ENCODE assay signal across 9 mouse cellular contexts in genomic region chr11:101646283-101646794, GRCm38 (mm10). TPM values are rescaled to one million over a fixed set of nuclear protein-coding genes. Genes with fewer than 3 reads are reported as not detected.
A peak's percentile ranks its signal among the peaks of the same experiment; 100 is the strongest.
DNase-seq lines count a peak whose midpoint lies in the region; ATAC-seq and TF ChIP-seq lines count a peak whose summit lies in the region.
"Not testable (repeated sequence)": the region's sequence is repeated elsewhere in the genome, so short reads cannot be mapped to it uniquely, and the experiment has no call there.
"Had no signal": no experiment of that assay in that cellular context is flagged by ENCODE, and none has a peak within 500 bp of the region (broad histone marks: within the 10 kb centered on the region; RNA-seq: fewer than 3 reads in every experiment).

No protein-coding gene starts in this region.

- not testable (repeated sequence) for TF ChIP-seq POLR2A in limb, embryonic 14.5 days (IDR thresholded peaks at IDR 0.05; ENCODE audit: borderline replicate concordance, extremely low read depth, insufficient read depth, insufficient read length)

- ATAC-seq in erythroid progenitor cell, adult 5-6 weeks (replicated peaks; ENCODE audit: low FRiP score, poor library complexity, severe bottlenecking), result peak; percentile 37; the same call in 1 of the 2 replicates
- not testable (repeated sequence) for ATAC-seq in heart, embryonic 13.5 days (ENCODE audit: extremely low read depth, insufficient number of reproducible peaks, low FRiP score, low TSS enrichment); intestine, embryonic 15.5 days; limb, embryonic 14.5 days (ENCODE audit: low FRiP score, low read depth); neural tube, embryonic 13.5 days (ENCODE audit: low read depth)

- H3K9me3 ChIP-seq in heart, embryonic 13.5 days; intestine, embryonic 15.5 days; limb, embryonic 14.5 days (ENCODE audit: control insufficient read depth, low read length); megakaryocyte, embryonic 14.5 days; neural tube, embryonic 13.5 days: not testable (repeated sequence)

- H3K9ac ChIP-seq in heart, embryonic 13.5 days, result peak overlapping the region; percentile 81
- H3K9ac ChIP-seq in intestine, embryonic 15.5 days, result peak overlapping the region; percentile 37
- H3K9ac ChIP-seq in limb, embryonic 14.5 days (ENCODE audit: low read depth, low read length, severe bottlenecking), result peak overlapping the region; percentile 52; the same call in 1 of the 2 replicates
- peak overlapping the region; percentile 72 for H3K9ac ChIP-seq in neural tube, embryonic 13.5 days

- H3K4me1 ChIP-seq in brown adipose tissue, adult 24 weeks (ENCODE audit: control insufficient read depth, insufficient read depth, insufficient read length, low read length); intestine, embryonic 15.5 days (replicated peaks); limb, embryonic 14.5 days (ENCODE audit: control insufficient read depth, insufficient read depth, low read length); neural tube, embryonic 13.5 days (replicated peaks): not testable (repeated sequence)
- peaks cover 12% of the 10 kb centered on the region for H3K4me1 ChIP-seq in heart, embryonic 13.5 days
- H3K4me1 ChIP-seq in megakaryocyte, embryonic 14.5 days, result peaks cover 10% of the 10 kb centered on the region; the same call in 1 of the 2 replicates

- not testable (repeated sequence) for H3K27me3 ChIP-seq in heart, embryonic 13.5 days (replicated peaks); intestine, embryonic 15.5 days (replicated peaks); limb, embryonic 14.5 days (ENCODE audit: control insufficient read depth, insufficient read depth, low read length); megakaryocyte, embryonic 14.5 days (replicated peaks); neural tube, embryonic 13.5 days

- DNase-seq in limb, embryonic 14.5 days (ENCODE audit: low spot score), result not testable (repeated sequence)

- peak overlapping the region; percentile 54 for H3K4me3 ChIP-seq in brown adipose tissue, adult 24 weeks (ENCODE audit: insufficient read depth, low read depth, low read length)
- H3K4me3 ChIP-seq in heart, embryonic 13.5 days, result peak overlapping the region; percentile 46
- peak overlapping the region; percentile 28 for H3K4me3 ChIP-seq in intestine, embryonic 15.5 days (replicated peaks)
- H3K4me3 ChIP-seq in limb, embryonic 14.5 days (replicated peaks; ENCODE audit: low read length), result peak overlapping the region; percentile 24
- H3K4me3 ChIP-seq in megakaryocyte, embryonic 14.5 days (replicated peaks), result peak overlapping the region; percentile 50
- peak overlapping the region; percentile 28 for H3K4me3 ChIP-seq in neural tube, embryonic 13.5 days

- H3K27ac ChIP-seq in brown adipose tissue, adult 24 weeks (replicated peaks; ENCODE audit: low read depth, low read length), result peak overlapping the region; percentile 61
- peak overlapping the region; percentile 91 for H3K27ac ChIP-seq in heart, embryonic 13.5 days (replicated peaks)
- H3K27ac ChIP-seq in intestine, embryonic 15.5 days, result peak overlapping the region; percentile 84
- H3K27ac ChIP-seq in limb, embryonic 14.5 days (replicated peaks; ENCODE audit: low read depth, low read length), result peak overlapping the region; percentile 95
- peak overlapping the region; percentile 93 for H3K27ac ChIP-seq in neural tube, embryonic 13.5 days (replicated peaks)

- H3K4me2 ChIP-seq in heart, embryonic 13.5 days, result peak overlapping the region; percentile 62
- H3K4me2 ChIP-seq in intestine, embryonic 15.5 days (replicated peaks), result peak overlapping the region; percentile 57
- H3K4me2 ChIP-seq in limb, embryonic 14.5 days (replicated peaks; ENCODE audit: low read depth, low read length, severe bottlenecking), result peak overlapping the region; percentile 43
- peak overlapping the region; percentile 49 for H3K4me2 ChIP-seq in neural tube, embryonic 13.5 days

- H3K36me3 ChIP-seq in heart, embryonic 13.5 days; intestine, embryonic 15.5 days; limb, embryonic 14.5 days (ENCODE audit: control insufficient read depth, insufficient read depth, low read length); megakaryocyte, embryonic 14.5 days (replicated peaks; ENCODE audit: low read length); neural tube, embryonic 13.5 days: not testable (repeated sequence)

- 9% methylated on average over 16 of the region's 16 CpGs for WGBS in heart, embryonic 13.5 days
- 11% methylated on average over 16 of the region's 16 CpGs for WGBS in intestine, embryonic 15.5 days
- WGBS in limb, embryonic 14.5 days, result 17% methylated on average over 12 of the region's 16 CpGs
- 11% methylated on average over 16 of the region's 16 CpGs for WGBS in neural tube, embryonic 13.5 days

RNA-seq across cellular contexts. Expression of gene Arl4d, which starts 19.0 kb away (rescaled TPM):
- polyA plus RNA-seq in brown adipose tissue, adult 24 weeks (2012; ENCODE audit: insufficient read depth, insufficient read length, missing spikeins), result 3.5 and 3.8 TPM in 2 replicates
- not detected in 2 replicates for total RNA-seq in erythroid progenitor cell, adult 5-6 weeks (2015; ENCODE audit: low replicate concordance)
- 1.0 and 1.5 TPM in 2 replicates for total RNA-seq in erythroid progenitor cell, adult 5-6 weeks (2017; ENCODE audit: low replicate concordance)
- polyA plus RNA-seq in heart, embryonic 13.5 days (2015; fragmentation: Nextera tagmentation; extraction: Ambion mirVana), result 8.7 and 9.1 TPM in 2 replicates
- polyA plus RNA-seq in intestine, embryonic 15.5 days (2015; fragmentation: Nextera tagmentation; extraction: Ambion mirVana), result 7.6 and 7.8 TPM in 2 replicates
- 3.0 and 4.2 TPM in 2 replicates for polyA plus RNA-seq in limb, embryonic 14.5 days (2012; rRNA removed)
- polyA plus RNA-seq in limb, embryonic 14.5 days (2014; fragmentation: Nextera tagmentation; extraction: Ambion mirVana), result 2.5 and 3.6 TPM in 2 replicates
- 1.2 TPM in 1 of 2 replicates, not detected in the other for polyA plus RNA-seq in megakaryocyte, embryonic 14.5 days (2012; ENCODE audit: insufficient read depth, low replicate concordance)
- 18.1 and 19.8 TPM in 2 replicates for polyA plus RNA-seq in neural tube, embryonic 13.5 days (2015; fragmentation: Nextera tagmentation; extraction: Ambion mirVana)

RNA-seq across cellular contexts. Expression of gene Rdm1, which starts 19.3 kb away (rescaled TPM):
- polyA plus RNA-seq in brown adipose tissue, adult 24 weeks (2012; ENCODE audit: insufficient read depth, insufficient read length, missing spikeins), result 27.0 and 33.3 TPM in 2 replicates
- 81.1 and 91.4 TPM in 2 replicates for total RNA-seq in erythroid progenitor cell, adult 5-6 weeks (2015; ENCODE audit: low replicate concordance)
- total RNA-seq in erythroid progenitor cell, adult 5-6 weeks (2017; ENCODE audit: low replicate concordance), result 34.5 and 43.0 TPM in 2 replicates
- 31.8 and 37.0 TPM in 2 replicates for polyA plus RNA-seq in heart, embryonic 13.5 days (2015; fragmentation: Nextera tagmentation; extraction: Ambion mirVana)
- 34.5 and 35.8 TPM in 2 replicates for polyA plus RNA-seq in intestine, embryonic 15.5 days (2015; fragmentation: Nextera tagmentation; extraction: Ambion mirVana)
- 35.5 and 36.0 TPM in 2 replicates for polyA plus RNA-seq in limb, embryonic 14.5 days (2012; rRNA removed)
- 39.2 and 39.4 TPM in 2 replicates for polyA plus RNA-seq in limb, embryonic 14.5 days (2014; fragmentation: Nextera tagmentation; extraction: Ambion mirVana)
- 3.8 TPM in 1 of 2 replicates, not detected in the other for polyA plus RNA-seq in megakaryocyte, embryonic 14.5 days (2012; ENCODE audit: insufficient read depth, low replicate concordance)
- polyA plus RNA-seq in neural tube, embryonic 13.5 days (2015; fragmentation: Nextera tagmentation; extraction: Ambion mirVana), result 16.0 and 16.4 TPM in 2 replicates

RNA-seq across cellular contexts. Expression of gene Gm11634, which starts 47.3 kb away (rescaled TPM):
- not detected in 2 replicates for polyA plus RNA-seq in brown adipose tissue, adult 24 weeks (2012; ENCODE audit: insufficient read depth, insufficient read length, missing spikeins)
- total RNA-seq in erythroid progenitor cell, adult 5-6 weeks (2015; ENCODE audit: low replicate concordance), result not detected in 2 replicates
- total RNA-seq in erythroid progenitor cell, adult 5-6 weeks (2017; ENCODE audit: low replicate concordance), result not detected in 2 replicates
- not detected in 2 replicates for polyA plus RNA-seq in heart, embryonic 13.5 days (2015; fragmentation: Nextera tagmentation; extraction: Ambion mirVana)
- polyA plus RNA-seq in intestine, embryonic 15.5 days (2015; fragmentation: Nextera tagmentation; extraction: Ambion mirVana), result not detected in 2 replicates
- polyA plus RNA-seq in limb, embryonic 14.5 days (2012; rRNA removed), result not detected in 2 replicates
- polyA plus RNA-seq in limb, embryonic 14.5 days (2014; fragmentation: Nextera tagmentation; extraction: Ambion mirVana), result not detected in 2 replicates
- polyA plus RNA-seq in megakaryocyte, embryonic 14.5 days (2012; ENCODE audit: insufficient read depth, low replicate concordance), result not detected in 2 replicates
- not detected in 2 replicates for polyA plus RNA-seq in neural tube, embryonic 13.5 days (2015; fragmentation: Nextera tagmentation; extraction: Ambion mirVana)
- total RNA-seq: heart, postnatal 10 days; neutrophil, adult 5-6 weeks had no signal
